Mouse (Mus musculus) layer of hippocampus, adult 8-10 months (tissue): ENCODE results near the gene Taf10. TPM values are rescaled to one million over a fixed set of nuclear protein-coding genes. Genes with fewer than 3 reads are reported as not detected.
"Not testable (repeated sequence)": the region's sequence is repeated elsewhere in the genome, so short reads cannot be mapped to it uniquely, and the experiment has no call there.

Experiments
- DNase-seq, 2 experiments: peaks; one replicate each; pipeline ENCODE4 v3.0.0; 2022; ENCODE audit warnings: low spot score in 2 of 2
- total RNA-seq, 4 experiments: library from RNA; stranded (reverse); gene quantifications; 2 replicates each; pipeline ENCODE4 v1.2.4; 2022

The Taf10 gene
- total RNA-seq, 4 experiments from 2014 or later, result 102 to 123 (median 111) TPM

DNA sequence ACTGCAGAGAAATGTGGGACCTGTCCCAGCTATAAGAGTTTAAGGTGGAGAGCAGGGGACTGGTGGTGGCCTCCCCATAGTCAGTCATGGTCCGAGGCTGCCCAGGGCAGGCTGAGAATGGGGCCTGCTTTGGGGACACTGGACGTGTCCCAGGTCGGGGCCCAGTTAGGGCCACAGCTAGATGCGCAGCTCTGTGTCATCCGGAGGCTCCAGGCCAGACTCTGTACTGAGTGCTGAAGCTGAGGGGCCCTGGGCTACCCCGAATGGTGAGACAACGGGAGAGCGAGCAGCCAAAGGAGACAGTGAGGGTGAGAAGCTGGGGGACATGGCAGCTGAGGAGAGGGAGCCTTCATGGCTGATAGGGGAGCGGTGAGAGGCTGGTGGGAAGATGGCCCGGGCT lies 9.1 kb upstream of the Taf10 start:
- no peak for DNase-seq

DNA sequence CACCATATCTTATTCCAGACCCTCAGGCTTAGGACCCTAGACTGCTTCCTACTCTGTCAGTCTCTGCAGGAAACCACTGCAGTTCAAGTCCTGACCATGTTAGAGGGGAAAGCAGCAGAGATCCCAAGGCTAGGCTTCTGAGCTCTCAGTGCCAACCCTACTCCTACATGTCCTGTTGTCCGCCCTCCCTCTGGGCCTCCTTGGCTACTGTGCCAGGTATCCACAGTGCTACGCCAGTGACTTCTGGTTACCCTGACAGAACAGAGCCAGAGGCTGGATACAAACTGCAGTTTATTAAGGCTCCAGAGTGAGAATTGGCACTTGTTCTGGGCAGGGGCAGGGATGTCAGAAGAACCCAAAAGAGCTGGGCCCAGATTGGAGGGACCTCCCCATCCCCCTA lies 8.6 kb upstream of the Taf10 start:
- DNase-seq, result no peak

DNA sequence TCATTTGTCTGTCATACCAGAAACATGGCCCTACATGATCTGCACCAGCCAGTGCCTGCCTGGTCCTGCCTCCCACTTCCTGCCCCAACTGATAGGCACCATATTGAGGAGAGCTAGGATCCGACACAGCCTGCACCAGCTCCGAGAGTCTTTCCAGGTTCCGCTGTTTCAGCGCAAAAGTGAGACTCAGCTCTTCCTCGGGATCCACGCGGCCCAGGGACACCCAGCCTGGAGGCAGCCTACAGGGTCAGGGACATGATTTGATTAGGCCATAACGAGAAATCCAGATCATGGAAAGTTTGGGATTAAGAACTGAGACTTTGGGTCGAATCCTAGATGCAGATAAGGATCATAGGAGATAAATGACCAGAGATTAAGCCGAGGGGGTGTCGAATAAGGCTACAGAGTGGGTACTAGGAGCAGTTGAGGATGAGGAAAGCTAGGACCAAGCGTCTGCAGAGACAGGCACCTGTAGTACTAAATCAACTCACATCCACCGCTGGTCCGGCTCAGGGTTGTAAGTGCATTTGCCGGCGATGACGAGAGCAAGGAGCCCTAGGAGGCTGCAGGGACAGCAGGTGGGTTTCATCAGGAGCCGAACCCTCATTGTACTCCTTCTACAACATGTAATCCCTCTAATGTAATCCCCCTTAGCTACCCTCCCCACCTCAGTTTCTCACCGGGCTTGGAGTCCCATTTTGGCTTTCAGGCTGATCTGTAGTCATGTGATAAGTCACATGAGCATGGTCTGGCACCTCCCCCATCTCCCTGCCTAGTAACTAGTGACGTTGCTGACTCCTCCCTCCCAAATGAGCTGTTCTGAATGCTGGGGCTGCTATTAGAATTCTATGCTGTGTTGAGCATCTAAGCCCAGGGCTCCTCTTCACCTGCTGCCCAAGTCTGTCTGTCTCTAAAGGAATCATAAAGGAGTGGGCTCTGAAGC lies 7.6 kb upstream of the Taf10 start, which contains the start of gene Tpp1:
Gene Tpp1, minus strand, starts transcription at position 745 of the 943 bp plus-strand sequence.
- DNase-seq, result peak; percentile 95 to 96

DNA sequence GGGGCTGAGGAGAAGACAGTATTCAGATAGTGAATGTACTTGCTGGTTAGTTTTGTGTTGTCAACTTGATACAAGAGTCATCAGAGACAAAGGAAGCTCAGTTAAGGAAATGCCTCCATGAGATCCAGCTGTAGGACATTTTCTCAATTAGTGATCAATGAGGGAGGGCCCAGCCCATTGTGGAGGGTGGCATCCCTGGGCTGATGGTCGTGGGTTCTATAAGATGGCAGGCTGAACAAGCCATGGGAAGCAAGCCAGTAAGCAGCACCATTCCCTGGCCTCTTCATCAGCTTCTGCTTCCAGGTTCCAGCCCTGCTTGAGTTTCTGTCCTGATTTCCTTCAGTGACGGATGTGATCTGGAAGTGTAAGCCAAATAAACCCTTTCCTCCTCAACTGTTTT lies 3.6 kb upstream of the Taf10 start:
- DNase-seq, result no peak

DNA sequence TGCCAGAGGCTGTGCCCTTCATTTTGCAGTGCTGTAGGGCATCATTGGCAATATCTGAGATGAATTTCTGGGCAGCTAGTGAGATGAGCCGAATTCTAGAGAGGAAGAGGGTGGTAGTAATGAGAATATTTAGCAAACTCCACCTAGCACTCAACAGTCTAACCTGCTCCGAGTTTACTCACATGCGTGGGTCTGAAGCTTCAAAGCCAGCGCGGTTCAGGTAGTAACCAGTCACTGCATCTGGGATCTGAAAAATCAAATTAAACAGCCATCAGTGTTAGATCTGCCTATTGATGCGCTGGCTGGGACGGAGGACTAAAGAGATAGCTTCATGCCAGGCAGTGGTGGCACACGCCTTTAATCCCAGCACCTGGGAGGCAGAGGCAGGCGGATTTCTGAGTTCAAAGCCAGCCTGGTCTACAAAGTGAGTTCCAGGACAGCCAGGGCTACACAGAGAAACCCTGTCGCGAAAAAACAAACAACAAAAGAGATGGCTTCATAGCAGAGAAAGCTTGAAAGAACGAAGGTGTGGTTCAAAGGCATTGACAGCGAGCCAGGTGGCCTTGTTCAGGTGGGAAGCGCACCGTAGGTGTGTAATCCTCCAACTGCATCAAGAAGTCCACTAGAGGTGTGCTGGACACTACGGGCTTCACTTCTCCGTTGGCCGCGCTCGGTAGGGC lies 775 bp downstream of the Taf10 start:
- DNase-seq, result not testable (repeated sequence)

DNA sequence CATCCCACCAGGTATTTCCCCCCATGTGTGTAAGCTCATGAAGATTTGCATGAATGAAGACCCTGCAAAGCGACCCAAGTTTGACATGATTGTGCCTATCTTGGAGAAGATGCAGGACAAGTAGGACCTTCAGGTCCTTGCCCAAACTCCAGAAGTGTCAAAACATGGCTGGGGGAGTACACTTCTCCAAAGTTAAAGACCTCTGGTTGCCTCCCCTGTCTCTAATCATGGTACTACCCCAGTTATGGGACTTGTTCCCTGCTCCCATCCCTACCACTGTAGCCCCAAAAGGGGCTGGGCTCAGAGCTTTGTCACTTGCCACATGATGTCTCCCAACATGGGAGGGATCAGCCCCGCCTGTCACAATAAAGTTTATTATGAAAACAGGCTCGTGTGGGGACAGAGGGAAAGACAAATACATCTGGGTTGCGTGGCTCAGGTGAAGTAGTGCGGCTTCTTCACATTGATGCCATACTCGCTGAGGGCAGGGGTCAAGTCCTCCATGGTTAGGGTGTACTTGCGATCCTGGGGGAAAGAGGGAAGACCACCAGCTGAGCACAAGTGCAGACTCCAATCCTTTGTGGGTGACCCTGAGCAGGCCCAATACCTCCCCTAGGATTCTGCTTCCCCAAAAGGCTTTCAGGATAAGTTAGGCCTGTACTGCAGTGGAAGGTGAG lies 1.5 kb downstream of the Taf10 start:
- not testable (repeated sequence) for DNase-seq

DNA sequence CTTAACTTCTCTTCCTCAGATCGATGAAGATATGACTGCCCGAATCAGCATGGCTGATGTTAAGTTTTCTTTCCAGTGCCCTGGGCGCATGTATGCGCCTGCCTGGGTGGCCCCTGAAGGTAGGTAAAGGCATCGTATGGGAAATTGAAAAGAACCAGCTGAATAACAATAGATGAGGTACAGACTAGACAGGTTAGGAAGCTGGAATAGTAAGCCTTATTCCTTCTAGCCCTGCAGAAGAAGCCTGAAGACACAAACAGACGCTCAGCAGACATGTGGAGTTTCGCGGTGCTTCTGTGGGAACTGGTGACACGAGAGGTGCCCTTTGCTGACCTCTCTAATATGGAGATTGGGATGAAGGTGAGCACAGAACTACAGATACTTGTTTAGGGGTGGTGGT lies 2.2 kb downstream of the Taf10 start:
- no peak for DNase-seq

DNA sequence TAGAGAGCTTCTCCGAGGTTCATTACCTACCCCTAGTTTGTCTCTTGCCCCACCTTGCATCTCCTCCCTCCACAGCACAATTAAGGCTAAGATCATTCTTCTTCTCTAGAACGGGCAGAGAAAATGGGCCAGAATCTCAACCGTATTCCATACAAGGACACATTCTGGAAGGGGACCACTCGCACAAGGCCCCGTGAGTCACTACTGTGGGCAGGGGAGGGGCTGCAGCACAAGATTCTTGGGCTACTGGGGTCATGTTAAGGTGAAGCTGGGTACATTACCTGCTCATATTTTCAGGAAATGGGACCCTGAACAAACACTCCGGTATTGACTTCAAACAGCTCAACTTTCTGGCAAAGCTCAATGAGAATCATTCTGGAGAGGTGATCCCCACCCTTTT lies 3.3 kb downstream of the Taf10 start:
- no peak for DNase-seq

DNA sequence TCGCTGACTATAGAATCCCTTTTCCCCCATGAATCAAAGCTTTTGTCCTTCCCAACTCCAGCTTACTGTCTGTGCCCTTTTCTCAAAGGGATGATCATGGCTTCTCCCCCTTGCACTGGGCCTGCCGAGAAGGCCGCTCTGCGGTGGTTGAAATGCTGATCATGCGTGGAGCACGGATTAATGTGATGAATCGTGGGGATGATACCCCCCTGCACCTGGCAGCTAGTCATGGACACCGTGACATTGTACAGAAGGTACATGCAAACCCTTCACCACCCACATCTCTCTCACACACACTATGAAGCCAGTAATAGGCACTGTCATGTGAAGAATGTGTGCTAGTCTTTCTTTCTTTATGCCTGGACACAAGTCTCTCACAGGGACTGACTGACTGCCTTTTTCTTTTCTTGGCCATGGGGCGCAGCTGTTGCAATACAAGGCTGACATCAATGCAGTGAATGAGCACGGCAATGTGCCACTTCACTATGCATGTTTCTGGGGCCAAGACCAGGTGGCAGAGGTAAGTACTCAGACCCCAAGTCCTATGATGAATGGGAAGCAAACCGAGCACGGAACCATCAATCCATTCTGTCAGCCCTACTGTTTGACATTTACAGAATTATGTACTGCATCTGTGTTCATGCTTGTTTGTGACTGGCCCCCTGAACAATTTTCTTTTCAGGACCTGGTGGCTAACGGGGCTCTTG lies 3.9 kb downstream of the Taf10 start:
- no peak for DNase-seq

DNA sequence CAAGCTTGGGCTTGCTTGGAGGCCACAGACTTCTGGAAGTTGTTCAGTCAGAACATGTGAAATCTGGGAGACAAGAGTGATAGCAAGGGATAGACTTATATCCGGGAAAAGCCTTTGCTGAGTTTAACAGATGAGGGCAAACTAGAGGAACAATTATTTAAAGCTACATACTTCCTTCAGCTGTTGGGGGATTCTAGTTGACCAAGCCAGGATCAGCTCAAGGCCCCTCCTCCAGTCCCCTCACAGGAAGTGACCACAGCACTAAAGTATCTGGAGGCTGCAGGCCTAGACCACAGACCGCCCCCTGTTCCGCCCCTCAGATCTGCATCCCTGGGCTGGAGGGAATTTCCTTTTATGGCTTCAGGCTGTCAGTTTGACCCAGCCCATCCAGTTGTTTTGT lies 5.2 kb downstream of the Taf10 start:
- no peak for DNase-seq

DNA sequence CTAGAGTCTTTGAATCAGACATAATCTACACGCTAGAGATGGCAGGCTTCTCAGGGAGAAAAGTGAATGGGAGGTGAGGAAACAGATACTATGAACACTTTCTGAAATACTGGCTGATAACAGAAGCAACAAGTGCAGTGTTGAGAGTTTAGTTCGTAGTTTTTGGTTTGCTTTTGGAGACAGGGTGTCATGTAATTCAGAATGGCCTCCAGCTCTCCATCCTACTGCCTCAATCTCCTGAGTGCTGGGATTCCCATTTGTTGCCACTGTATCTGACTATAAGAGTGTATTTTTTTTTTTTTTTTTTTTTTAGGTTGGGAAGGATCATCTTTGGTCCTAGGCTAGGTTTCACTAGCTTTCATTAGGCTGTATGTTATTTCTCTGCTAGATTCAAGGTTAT lies 5.9 kb downstream of the Taf10 start:
- DNase-seq, result no peak

DNA sequence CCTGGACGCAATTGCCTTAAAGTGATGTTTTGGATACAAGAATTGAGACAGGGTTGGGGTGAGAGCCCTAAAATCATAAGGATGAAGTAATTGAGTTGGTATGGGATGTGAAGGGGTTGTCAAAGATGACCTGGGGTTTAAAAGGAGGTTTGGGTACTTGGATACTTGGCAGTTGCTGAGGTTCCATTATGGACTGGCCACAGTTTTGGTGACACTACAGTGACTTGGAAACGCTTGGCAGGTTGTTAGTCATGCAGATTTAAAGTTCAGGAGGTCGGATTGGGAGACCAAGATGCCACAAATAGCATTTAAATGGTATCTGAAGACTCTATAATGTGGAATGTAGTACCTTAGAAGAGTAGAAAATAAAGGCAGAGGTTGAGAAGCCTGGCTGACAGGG lies 6.5 kb downstream of the Taf10 start:
- no peak for DNase-seq

DNA sequence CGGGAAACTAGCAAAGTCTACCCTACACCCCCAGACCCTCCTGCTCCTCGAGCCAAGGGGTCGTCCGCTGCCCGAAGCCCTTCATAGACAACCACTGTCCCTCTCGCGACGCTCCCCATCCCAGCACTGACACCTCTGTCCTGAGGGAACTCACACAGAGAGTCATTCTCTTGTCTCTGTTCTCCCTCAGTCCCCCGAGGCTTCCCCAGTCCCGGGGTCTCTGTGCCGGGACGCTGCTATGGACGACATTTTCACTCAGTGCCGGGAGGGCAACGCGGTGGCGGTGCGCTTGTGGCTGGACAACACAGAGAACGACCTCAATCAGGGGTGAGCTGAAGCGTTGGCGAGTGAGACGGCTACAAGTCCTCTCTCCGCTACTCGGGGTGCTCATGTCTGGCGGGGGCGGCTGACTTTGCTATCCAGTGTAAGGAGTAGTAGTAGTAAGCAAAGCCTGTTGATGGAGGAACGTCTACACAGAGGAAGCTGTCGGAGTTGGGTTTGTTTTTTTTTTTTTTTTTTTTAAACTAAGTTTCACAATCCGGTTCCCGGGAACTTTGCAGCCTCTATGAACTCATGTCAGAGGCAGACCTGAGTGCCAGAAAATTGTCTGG lies 7.1 kb downstream of the Taf10 start, which contains the start of gene Rrp8:
Gene Rrp8, minus strand, starts transcription at position 475 of the 611 bp plus-strand sequence.
- no peak for DNase-seq

DNA sequence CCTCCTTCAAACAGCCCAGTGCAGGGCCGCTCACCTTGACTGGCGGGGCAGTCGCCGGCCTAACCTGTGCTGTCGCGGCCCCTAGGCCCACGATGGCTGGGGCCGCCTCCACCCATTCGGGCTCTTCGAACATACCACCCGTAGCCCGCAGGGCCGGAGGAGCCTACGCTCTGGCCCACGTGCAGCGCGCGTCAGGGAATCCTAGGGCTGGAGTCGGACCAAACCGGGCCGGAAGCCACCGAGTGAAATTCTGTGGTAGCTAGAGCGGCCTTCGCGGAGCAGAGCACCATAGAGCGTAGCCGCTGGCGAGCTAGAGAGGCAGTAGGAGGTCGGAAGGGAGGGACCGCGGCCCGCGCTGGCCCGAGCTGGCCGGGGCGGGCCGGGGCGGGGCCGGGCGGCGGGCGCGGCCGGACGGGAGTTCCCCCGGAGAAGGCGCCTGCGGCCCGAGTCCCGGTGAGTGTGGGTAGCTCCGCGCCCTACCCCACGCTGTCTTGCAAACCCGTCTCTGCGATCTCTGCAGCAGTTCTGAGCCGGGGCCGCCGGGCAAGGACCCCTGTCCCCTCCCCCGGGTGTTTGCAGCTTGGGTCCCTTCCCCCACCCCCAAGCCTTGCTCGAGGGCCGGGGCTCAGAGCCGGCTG lies 7.8 kb downstream of the Taf10 start, which contains the start of gene Ilk:
Gene Ilk, plus strand, starts transcription at position 329 of the 638 bp plus-strand sequence.
- DNase-seq, result peak; percentile 90 to 92

DNA sequence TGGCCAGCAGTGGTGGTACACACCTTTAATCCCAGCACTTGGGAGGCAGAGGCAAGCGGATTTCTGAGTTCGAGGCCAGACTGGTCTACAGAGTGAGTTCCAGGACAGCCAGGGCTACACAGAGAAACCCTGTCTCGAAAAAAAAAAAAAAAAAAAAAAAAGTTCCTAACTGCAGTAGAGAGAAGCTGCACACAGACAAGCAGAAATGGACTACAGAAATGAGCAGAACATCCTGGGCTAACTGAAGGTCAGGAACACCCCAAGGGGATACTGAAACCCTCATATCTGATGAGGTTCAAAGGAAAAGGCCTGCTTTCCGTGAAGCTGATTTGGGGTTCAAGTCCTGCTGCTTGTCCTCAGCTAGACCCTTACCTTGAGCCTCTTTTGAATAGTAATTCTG lies 8.7 kb downstream of the Taf10 start:
- not testable (repeated sequence) for DNase-seq

DNA sequence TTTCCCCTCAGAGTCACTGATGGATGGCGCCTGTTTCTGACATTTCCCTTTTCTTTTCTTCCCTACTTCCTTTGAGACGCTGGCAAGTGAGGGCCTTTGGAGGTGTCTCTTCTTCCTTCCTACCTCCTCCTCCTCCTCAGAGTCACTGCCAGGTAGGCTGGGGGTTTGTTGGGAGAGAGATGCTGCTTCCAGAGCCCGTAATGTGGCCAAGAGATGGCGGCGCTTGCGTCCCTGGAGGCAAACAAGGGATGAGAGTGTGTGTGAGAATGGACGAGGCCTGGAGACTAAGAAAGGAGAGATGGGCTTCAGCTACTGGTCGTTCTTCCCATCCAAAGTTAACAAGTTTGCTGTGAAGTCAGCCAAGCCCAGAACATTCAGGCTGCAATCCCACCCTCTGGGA lies 9.3 kb downstream of the Taf10 start:
- DNase-seq, result no peak

DNA sequence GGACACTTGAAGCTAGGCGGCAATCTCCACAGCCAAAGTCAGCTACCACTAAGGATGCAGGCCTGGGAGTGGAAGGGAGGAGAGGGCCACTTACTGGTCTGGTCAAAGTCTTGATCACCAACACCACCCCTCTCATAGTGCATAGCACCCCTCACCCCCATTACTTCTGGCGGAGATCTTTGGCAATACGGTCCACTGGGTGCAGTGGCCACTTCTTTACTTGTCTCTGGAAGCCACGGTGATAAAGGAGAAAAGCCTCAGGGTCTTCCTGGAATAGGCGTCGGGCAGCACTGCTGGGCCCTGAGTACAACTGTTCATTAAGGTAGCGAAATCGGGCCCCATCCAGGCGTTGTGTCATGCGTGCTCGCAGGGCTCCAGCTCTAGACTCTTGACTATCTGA lies 10.3 kb downstream of the Taf10 start:
- no peak for DNase-seq

DNA sequence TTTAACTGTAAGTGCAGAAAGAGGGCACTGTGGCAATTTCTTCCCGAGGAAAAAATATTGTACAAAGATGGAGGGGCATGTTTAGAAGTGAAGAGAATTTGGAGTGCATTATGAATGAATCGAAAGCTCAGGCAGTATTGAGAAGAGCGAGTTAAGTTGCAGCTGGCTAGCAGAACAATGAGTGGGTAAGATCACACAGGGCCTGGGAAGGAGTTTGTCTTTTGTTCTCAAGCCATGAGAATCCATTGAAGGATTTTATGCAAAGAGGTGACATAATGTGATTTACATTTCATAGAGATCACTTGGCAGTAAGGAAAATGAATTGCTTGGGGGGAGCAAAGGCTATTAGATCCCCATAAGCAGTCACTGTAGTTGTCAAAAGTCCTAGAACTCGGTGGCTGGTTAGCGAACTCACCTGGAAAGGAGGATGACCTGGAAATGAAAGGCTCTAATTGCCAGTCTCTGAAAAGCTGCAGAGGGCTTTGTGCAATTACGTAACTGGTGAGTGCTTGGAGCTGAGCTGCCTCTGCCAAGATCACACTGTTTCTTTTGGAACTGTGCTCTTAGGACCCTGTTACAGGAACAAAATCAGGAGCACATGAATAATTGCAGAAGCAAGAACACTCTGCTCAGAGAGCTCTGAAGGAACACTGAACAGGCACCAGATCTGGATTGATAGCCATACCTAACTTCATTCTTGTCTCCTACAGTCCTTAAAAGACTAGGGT lies 15.3 kb downstream of the Taf10 start:
- peak in 1 of 2 experiments; percentile 52 for DNase-seq

DNA sequence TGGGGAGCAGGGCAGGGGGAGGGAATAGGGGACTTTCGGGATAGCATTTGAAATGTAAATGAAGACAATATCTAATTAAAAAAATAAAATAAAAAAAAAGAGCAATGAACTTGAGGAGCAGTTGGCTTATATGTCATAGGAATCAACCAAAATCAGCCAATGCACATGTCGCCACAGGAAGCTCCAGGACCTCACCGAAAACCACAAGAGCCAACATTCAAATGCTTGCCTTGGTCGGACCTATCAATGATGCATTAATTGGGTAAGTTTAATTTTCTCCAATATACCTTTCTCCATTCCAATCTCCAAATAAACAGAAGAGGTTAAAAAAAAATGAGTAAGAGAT lies 17.2 kb downstream of the Taf10 start:
- DNase-seq, result no peak
